Mouse (Mus musculus) liver, postnatal 0 days (tissue): ENCODE data around the gene Actg2.

Experiments used
- CTCF ChIP-seq: sonication (generic); IDR thresholded peaks from 2 replicates; pipeline ENCODE4 v1.5.1; 2016; ENCODE audit warnings: antibody characterized with exemption, low read depth
- EP300 ChIP-seq: IDR thresholded peaks from 2 replicates; pipeline ENCODE4 v1.6.1; 2016; ENCODE audit warnings: antibody characterized with exemption, low read depth, mild to moderate bottlenecking

DNA sequence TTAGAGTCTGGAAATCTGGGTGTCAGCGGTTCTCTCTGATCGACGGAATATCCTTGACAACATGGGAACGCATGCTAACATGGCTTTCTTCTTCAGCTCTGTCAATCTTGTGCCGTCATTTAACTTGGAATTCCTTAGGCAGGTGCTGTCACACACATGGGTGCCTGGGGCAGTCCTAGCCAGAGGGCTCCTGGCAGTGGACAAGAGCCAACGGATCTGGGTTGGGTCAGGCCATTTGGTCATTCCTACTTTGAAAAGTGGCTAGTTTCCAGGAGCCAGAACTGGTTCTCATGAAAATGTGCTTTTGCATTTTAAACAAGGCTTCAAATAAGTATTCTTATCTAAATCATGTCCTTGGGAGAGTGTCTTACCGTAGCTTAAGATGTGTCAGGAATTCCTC is 64.3 kb downstream of the Actg2 start:
- TF ChIP-seq CTCF (no peak), EP300 (no peak)
